Mouse (Mus musculus) forelimb bud, embryonic 11.5 days (tissue): ENCODE results near the gene Gm21188.
"Not testable (repeated sequence)": the region's sequence is repeated elsewhere in the genome, so short reads cannot be mapped to it uniquely, and the experiment has no call there.

Source experiments
- DNase-seq: peaks from one replicate; pipeline ENCODE4 v3.0.0-alpha.2; 2012; ENCODE audit warnings: low read depth, low spot score

The Gm21188 gene

GRCm38 (mm10) chr13:120026911-120027310, 25.1 kb downstream of the Gm21188 start, which contains the start of gene Gm36079:
Gm36079 (minus strand) TSS chr13:120027011.
- DNase-seq = not testable (repeated sequence)

GRCm38 (mm10) chr13:120026373-120026772, 25.6 kb downstream of the Gm21188 start:
- not testable (repeated sequence) for DNase-seq

GRCm38 (mm10) chr13:120025576-120025975, 26.4 kb downstream of the Gm21188 start:
- not testable (repeated sequence) for DNase-seq

- not testable (repeated sequence) for DNase-seq
Measured at GRCm38 (mm10) chr13:120025004-120025403, 27.0 kb downstream of the Gm21188 start.

GRCm38 (mm10) chr13:120024581-120024980, 27.4 kb downstream of the Gm21188 start:
- DNase-seq = not testable (repeated sequence)

- DNase-seq = not testable (repeated sequence)
Measured at GRCm38 (mm10) chr13:120021477-120021876, 30.5 kb downstream of the Gm21188 start.

- not testable (repeated sequence) for DNase-seq
Measured at GRCm38 (mm10) chr13:120015348-120016007, 36.5 kb downstream of the Gm21188 start.

- DNase-seq = not testable (repeated sequence)
Measured at GRCm38 (mm10) chr13:120013962-120014361, 38.0 kb downstream of the Gm21188 start.

- DNase-seq = not testable (repeated sequence)
Measured at GRCm38 (mm10) chr13:120013544-120013943, 38.5 kb downstream of the Gm21188 start.

GRCm38 (mm10) chr13:120010068-120010467, 41.9 kb downstream of the Gm21188 start:
- DNase-seq = not testable (repeated sequence)

- DNase-seq = not testable (repeated sequence)
Measured at GRCm38 (mm10) chr13:119999215-119999614, 52.8 kb downstream of the Gm21188 start.

- not testable (repeated sequence) for DNase-seq
Measured at GRCm38 (mm10) chr13:119998442-119999086, 53.4 kb downstream of the Gm21188 start.

- DNase-seq = not testable (repeated sequence)
Measured at GRCm38 (mm10) chr13:119991917-119992496, 60.0 kb downstream of the Gm21188 start.

- DNase-seq = not testable (repeated sequence)
Measured at GRCm38 (mm10) chr13:119991264-119991663, 60.7 kb downstream of the Gm21188 start.
